Mouse (Mus musculus) myocyte (in vitro differentiated cells): ENCODE data around the gene Lnx2. TPM values are rescaled to one million over a fixed set of nuclear protein-coding genes. Genes with fewer than 3 reads are reported as not detected.

ENCODE experiments used
- H3K27me3 ChIP-seq: one replicate; pipeline ENCODE4 v1.6.1; 2011; ENCODE audit not compliant: control insufficient read depth, insufficient read depth, insufficient read length
- H3K36me3 ChIP-seq: one replicate; pipeline ENCODE4 v1.6.1; 2011; ENCODE audit not compliant: control insufficient read depth, insufficient read depth
- H3K4me2 ChIP-seq: one replicate; pipeline ENCODE4 v1.6.1; 2011; ENCODE audit warnings: low read depth, control low read depth
- H3K4me3 ChIP-seq: one replicate; pipeline ENCODE4 v1.5.1; 2011; ENCODE audit warnings: mild to moderate bottlenecking, control low read depth, moderate library complexity
- H3K79me2 ChIP-seq: one replicate; pipeline ENCODE4 v1.6.1; 2011; ENCODE audit not compliant: control insufficient read depth, insufficient read depth
- H3ac ChIP-seq: one replicate; pipeline ENCODE4 v1.6.1; 2011; ENCODE audit not compliant: control insufficient read depth, insufficient read length
- CEBPB ChIP-seq: IDR thresholded peaks from 2 replicates; pipeline ENCODE4 v1.6.1; 2011; ENCODE audit warnings: mild to moderate bottlenecking, moderate library complexity; ENCODE audit not compliant: poor library complexity, insufficient read depth, severe bottlenecking
- E2F4 ChIP-seq: IDR thresholded peaks from one replicate; pipeline ENCODE4 v1.6.1; 2011; ENCODE audit warnings: mild to moderate bottlenecking, control low read depth, moderate library complexity; ENCODE audit not compliant: insufficient read depth
- MAX ChIP-seq: IDR thresholded peaks from one replicate; pipeline ENCODE4 v1.6.1; 2011; ENCODE audit warnings: low read depth, mild to moderate bottlenecking, control low read depth
- MYOD1 ChIP-seq, 3 experiments: IDR thresholded peaks; one replicate each; pipeline ENCODE4 v1.6.1; 2011; ENCODE audit warnings: control low read depth in 2 of 3, low read depth in 2 of 3, mild to moderate bottlenecking in 2 of 3, moderate library complexity in 1 of 3; ENCODE audit not compliant: insufficient read length in 2 of 3, control insufficient read depth in 1 of 3
- MYOG ChIP-seq, 3 experiments: IDR thresholded peaks; one replicate each; pipeline ENCODE4 v1.6.1; 2011; ENCODE audit warnings: control low read depth in 2 of 3, low read depth in 2 of 3, mild to moderate bottlenecking in 2 of 3; ENCODE audit not compliant: insufficient read length in 2 of 3, control insufficient read depth in 1 of 3, insufficient read depth in 1 of 3
- POLR2A ChIP-seq: IDR thresholded peaks from one replicate; pipeline ENCODE4 v1.6.1; 2011; ENCODE audit warnings: low read depth, mild to moderate bottlenecking, control low read depth, moderate library complexity; ENCODE audit not compliant: insufficient read length
- POLR2AphosphoS2 ChIP-seq: IDR thresholded peaks from one replicate; pipeline ENCODE4 v1.6.1; 2011; ENCODE audit warnings: low read depth, control low read depth; ENCODE audit not compliant: insufficient read length
- REST ChIP-seq: IDR thresholded peaks from one replicate; pipeline ENCODE4 v1.6.1; 2011; ENCODE audit warnings: mild to moderate bottlenecking, control low read depth, moderate library complexity; ENCODE audit not compliant: insufficient read depth, insufficient read length
- SRF ChIP-seq: IDR thresholded peaks from one replicate; pipeline ENCODE4 v1.6.1; 2011; ENCODE audit warnings: low read depth; ENCODE audit not compliant: control insufficient read depth, insufficient read length
- TCF12 ChIP-seq: IDR thresholded peaks from one replicate; pipeline ENCODE4 v1.6.1; 2011; ENCODE audit warnings: mild to moderate bottlenecking, control low read depth; ENCODE audit not compliant: poor library complexity, insufficient read depth, severe bottlenecking
- TCF3 ChIP-seq: IDR thresholded peaks from one replicate; pipeline ENCODE4 v1.6.1; 2011; ENCODE audit warnings: low read depth, control low read depth; ENCODE audit not compliant: insufficient read length
- USF1 ChIP-seq: IDR thresholded peaks from one replicate; pipeline ENCODE4 v1.6.1; 2011; ENCODE audit warnings: low read depth, mild to moderate bottlenecking, control low read depth, moderate library complexity
- polyA plus RNA-seq: library from polyadenylated mRNA; unstranded; fragments of >200 nt; fragmentation: generic; extraction: Trizol; gene quantifications from one replicate; pipeline ENCODE4 v1.2.1, GENCODE M21; 2012; ENCODE audit warnings: missing spikeins

Gene Lnx2
- polyA plus RNA-seq, 1 experiment, result 2.2 TPM

DNA sequence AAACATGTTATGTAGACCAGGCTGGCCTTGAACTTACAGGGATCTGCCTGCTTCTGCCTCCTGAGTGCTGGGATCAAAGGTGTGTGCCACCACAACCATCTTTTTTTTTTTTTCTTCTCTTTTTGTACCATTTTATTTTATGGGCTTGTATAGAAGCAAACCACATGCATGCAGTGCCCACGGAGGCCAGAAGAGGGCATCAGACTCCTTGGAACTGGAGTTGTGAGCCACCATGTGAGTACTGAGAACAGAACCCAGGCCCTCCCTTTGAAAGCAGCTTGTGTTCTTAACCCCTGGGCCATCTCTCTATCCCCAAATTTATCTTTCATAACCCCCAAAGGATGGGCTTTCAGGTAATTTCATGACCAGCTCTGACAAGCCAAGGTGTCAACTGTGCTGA lies 73.1 kb downstream of the Lnx2 start:
- H3K4me2 ChIP-seq, result no peak overlapping the region
- no peak overlapping the region for H3K4me3 ChIP-seq
- H3K27me3 ChIP-seq, result no peaks in the 10 kb centered on the region
- no peaks in the 10 kb centered on the region for H3K79me2 ChIP-seq
- no peaks in the 10 kb centered on the region for H3K36me3 ChIP-seq
- no peak overlapping the region for H3ac ChIP-seq
- TF ChIP-seq SRF, result no peak

DNA sequence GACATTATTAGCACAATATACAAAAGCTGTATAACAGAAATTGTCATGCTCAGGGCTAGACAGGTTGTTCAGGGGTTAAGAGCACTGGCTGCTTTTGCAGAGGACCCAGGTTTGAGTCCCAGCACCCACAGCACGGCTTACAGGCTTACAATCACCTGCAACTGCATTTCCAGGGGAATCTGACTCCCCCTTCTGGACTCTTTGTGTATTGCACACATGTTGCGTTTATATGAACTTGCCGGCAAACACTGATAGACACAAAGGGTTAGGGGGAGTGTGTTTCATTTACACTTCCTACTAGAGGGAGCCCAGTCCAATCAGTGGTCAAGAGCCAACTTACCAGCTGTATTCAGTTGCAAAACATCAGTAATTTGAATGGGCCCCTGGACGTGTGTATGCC lies 75.1 kb downstream of the Lnx2 start:
- Histone ChIP-seq H3K4me3 (no peak overlapping the region), H3ac (no peak overlapping the region), H3K4me2 (no peak overlapping the region), H3K79me2 (no peaks in the 10 kb centered on the region), H3K27me3 (no peaks in the 10 kb centered on the region), H3K36me3 (no peaks in the 10 kb centered on the region)
- TF ChIP-seq POLR2AphosphoS2 (no peak), MAX (no peak), SRF (no peak), TCF12 (no peak)

DNA sequence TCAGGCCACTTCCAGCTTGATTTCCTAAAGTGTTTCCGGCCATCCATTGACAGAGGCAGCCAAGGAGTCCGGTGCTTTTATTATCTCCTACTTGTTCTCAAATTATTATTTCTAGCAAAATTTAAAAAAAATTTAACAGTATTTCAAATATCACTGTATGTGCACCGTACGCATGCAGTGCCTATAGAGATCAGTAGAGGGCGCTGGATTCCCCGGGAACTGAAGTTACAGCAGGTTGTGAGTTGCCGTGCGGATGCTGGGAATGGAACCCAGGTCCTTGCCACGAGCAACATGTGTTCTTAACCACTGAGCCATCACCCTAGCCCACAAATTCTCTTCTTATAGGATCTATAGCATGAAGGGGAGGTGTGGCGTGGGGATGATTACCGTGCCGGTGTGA lies 77.6 kb downstream of the Lnx2 start:
- Histone ChIP-seq H3K4me3 (no peak overlapping the region), H3K4me2 (no peak overlapping the region), H3ac (no peak overlapping the region), H3K36me3 (no peaks in the 10 kb centered on the region), H3K79me2 (no peaks in the 10 kb centered on the region), H3K27me3 (no peaks in the 10 kb centered on the region)
- TF ChIP-seq POLR2AphosphoS2 (no peak), MYOD1 (IDR thresholded peaks at IDR 0.05; ENCODE audit: control insufficient read depth in 1 of 3, insufficient read length in 2 of 3, low read depth in 2 of 3) (no peak), USF1 (no peak), TCF3 (no peak), MYOG (IDR thresholded peaks at IDR 0.05; ENCODE audit: control insufficient read depth in 1 of 3, insufficient read depth in 1 of 3, insufficient read length in 2 of 3, low read depth in 2 of 3) (no peak), SRF (no peak), MAX (no peak), POLR2A (no peak), TCF12 (no peak), E2F4 (no peak), CEBPB (no peak)

DNA sequence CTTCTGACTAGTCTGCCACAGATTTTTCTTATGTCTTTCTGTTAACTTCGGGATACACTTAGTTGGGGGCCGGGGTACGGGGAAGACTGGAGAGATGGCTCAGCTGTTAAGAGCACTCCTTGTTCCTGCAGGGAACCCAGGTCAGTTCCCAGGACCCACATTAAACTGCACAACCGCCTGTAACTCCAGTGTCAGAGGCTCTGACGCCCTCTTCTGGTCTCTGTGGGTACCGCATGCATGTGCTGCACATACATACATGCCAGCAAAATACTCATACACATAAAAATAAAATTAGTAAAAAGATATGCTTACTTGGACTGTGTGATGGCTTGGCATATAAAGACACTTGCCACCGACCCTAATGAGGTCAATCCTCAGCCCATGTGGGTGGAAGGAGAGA lies 79.6 kb downstream of the Lnx2 start:
- TF ChIP-seq POLR2A, result no peak
- TF ChIP-seq CEBPB, result no peak
- TF ChIP-seq MAX, result no peak
- Histone ChIP-seq H3K27me3 (no peaks in the 10 kb centered on the region), H3K79me2 (no peaks in the 10 kb centered on the region), H3K4me3 (no peak overlapping the region), H3K36me3 (no peaks in the 10 kb centered on the region), H3K4me2 (no peak overlapping the region), H3ac (no peak overlapping the region)

DNA sequence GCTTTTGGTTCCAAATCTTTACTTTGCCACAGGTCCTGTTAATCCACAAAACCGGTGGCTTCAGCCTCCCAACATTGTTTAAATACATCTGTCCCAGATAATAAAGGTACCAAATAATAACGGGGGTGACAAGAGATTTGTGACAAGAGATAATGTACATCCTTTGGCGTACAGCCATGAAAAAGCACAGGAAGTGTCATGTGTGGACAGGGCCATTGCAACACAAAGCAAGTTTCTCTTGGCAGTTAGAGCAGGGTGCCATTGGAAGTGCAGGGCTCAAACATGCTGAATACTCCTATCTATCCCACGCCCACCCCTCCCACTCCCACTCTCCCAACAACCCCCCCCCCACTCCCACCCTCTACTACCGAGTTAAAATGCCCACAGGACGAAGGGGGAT lies 81.4 kb downstream of the Lnx2 start:
- Histone ChIP-seq H3K79me2 (no peaks in the 10 kb centered on the region), H3K27me3 (no peaks in the 10 kb centered on the region), H3K36me3 (no peaks in the 10 kb centered on the region), H3K4me3 (no peak overlapping the region), H3K4me2 (no peak overlapping the region), H3ac (no peak overlapping the region)
- TF ChIP-seq POLR2AphosphoS2 (no peak), CEBPB (no peak), POLR2A (no peak), REST (no peak), TCF12 (no peak), MYOD1 (IDR thresholded peaks at IDR 0.05; ENCODE audit: control insufficient read depth in 1 of 3, insufficient read length in 2 of 3, low read depth in 2 of 3) (no peak), USF1 (no peak), SRF (no peak), E2F4 (no peak), MYOG (IDR thresholded peaks at IDR 0.05; ENCODE audit: control insufficient read depth in 1 of 3, insufficient read depth in 1 of 3, insufficient read length in 2 of 3, low read depth in 2 of 3) (no peak), MAX (no peak)

DNA sequence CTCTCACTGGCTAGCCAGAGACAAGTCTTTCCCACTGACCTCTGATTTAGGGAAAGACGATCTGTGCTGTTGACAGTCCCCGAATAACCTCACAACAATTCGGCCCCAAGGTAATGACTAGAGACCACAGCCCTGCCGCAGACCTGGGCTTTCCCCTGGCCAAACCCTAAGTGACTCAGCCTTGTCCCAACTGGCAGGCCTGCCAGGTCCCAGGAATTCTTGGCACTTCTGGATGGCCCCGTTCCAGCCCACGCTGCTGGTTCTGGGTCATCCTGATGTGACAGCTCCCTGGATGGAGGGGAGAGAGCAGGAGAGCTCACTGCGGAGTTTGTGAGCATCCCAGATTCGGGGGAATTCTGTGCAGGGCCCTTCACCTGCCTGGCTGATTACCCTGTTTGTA lies 82.9 kb downstream of the Lnx2 start:
- Histone ChIP-seq H3K4me2 (peak overlapping the region; percentile 58), H3K27me3 (no peaks in the 10 kb centered on the region), H3K36me3 (no peaks in the 10 kb centered on the region), H3K79me2 (no peaks in the 10 kb centered on the region), H3ac (no peak overlapping the region), H3K4me3 (no peak overlapping the region)
- TF ChIP-seq TCF3 (no peak), MYOG (IDR thresholded peaks at IDR 0.05; ENCODE audit: control insufficient read depth in 1 of 3, insufficient read depth in 1 of 3, insufficient read length in 2 of 3, low read depth in 2 of 3) (peak in 1 of 3 experiments; percentile 54)
